Mouse (Mus musculus): Measurements from ENCODE around the gene Eef1akmt1.

Gene Eef1akmt1

GRCm38 (mm10) chr14:57546557-57547021, 24.8 kb downstream of the Eef1akmt1 start:
- DNase-seq (ENCODE audit: low read depth, low spot score), result no peak

GRCm38 (mm10) chr14:57546131-57546530, 25.3 kb downstream of the Eef1akmt1 start:
- DNase-seq (ENCODE audit: low read depth, low spot score), result no peak

GRCm38 (mm10) chr14:57545526-57545925, 25.9 kb downstream of the Eef1akmt1 start:
- no peak for DNase-seq (ENCODE audit: low read depth, low spot score)

GRCm38 (mm10) chr14:57543420-57544039, 27.9 kb downstream of the Eef1akmt1 start:
- DNase-seq (ENCODE audit: low read depth, low spot score), result no peak

- no peak for DNase-seq (ENCODE audit: low read depth, low spot score)
These were observed 29.2 kb downstream of the Eef1akmt1 start for GRCm38 (mm10) chr14:57542231-57542630.

- no peak for DNase-seq (ENCODE audit: low read depth, low spot score)
These were observed 30.7 kb downstream of the Eef1akmt1 start for GRCm38 (mm10) chr14:57540683-57541082.

- no peak for DNase-seq (ENCODE audit: low read depth, low spot score)
These were observed 34.0 kb downstream of the Eef1akmt1 start for GRCm38 (mm10) chr14:57537261-57538015.

GRCm38 (mm10) chr14:57536820-57537219, 34.6 kb downstream of the Eef1akmt1 start:
- no peak for DNase-seq (ENCODE audit: low read depth, low spot score)

- no peak for DNase-seq (ENCODE audit: low read depth, low spot score)
These were observed 35.8 kb downstream of the Eef1akmt1 start for GRCm38 (mm10) chr14:57535646-57536045.

GRCm38 (mm10) chr14:57534961-57535360, 36.5 kb downstream of the Eef1akmt1 start:
- no peak for DNase-seq (ENCODE audit: low read depth, low spot score)

- DNase-seq (ENCODE audit: low read depth, low spot score), result no peak
These were observed 37.1 kb downstream of the Eef1akmt1 start for GRCm38 (mm10) chr14:57534346-57534745.

GRCm38 (mm10) chr14:57533841-57534240, 37.6 kb downstream of the Eef1akmt1 start:
- DNase-seq (ENCODE audit: low read depth, low spot score), result no peak

GRCm38 (mm10) chr14:57533214-57533613, 38.2 kb downstream of the Eef1akmt1 start:
- no peak for DNase-seq (ENCODE audit: low read depth, low spot score)

- DNase-seq (ENCODE audit: low read depth, low spot score), result no peak
These were observed 38.8 kb downstream of the Eef1akmt1 start for GRCm38 (mm10) chr14:57532577-57532976.

- DNase-seq (ENCODE audit: low read depth, low spot score), result no peak
These were observed 41.5 kb downstream of the Eef1akmt1 start for GRCm38 (mm10) chr14:57529786-57530515.

- no peak for DNase-seq (ENCODE audit: low read depth, low spot score)
These were observed 42.2 kb downstream of the Eef1akmt1 start for GRCm38 (mm10) chr14:57529086-57529785.

- DNase-seq (ENCODE audit: low read depth, low spot score), result no peak
These were observed 43.8 kb downstream of the Eef1akmt1 start for GRCm38 (mm10) chr14:57527598-57527997.

- no peak for DNase-seq (ENCODE audit: low read depth, low spot score)
These were observed 44.3 kb downstream of the Eef1akmt1 start for GRCm38 (mm10) chr14:57527122-57527521.

GRCm38 (mm10) chr14:57526050-57526623, 45.3 kb downstream of the Eef1akmt1 start:
- no peak for DNase-seq (ENCODE audit: low read depth, low spot score)

GRCm38 (mm10) chr14:57525388-57526049, 45.9 kb downstream of the Eef1akmt1 start:
- no peak for DNase-seq (ENCODE audit: low read depth, low spot score)
